Mouse (Mus musculus) neural tube, embryonic 11.5 days (tissue): ENCODE measurements around the gene Cmc1. TPM values are rescaled to one million over a fixed set of nuclear protein-coding genes. Genes with fewer than 3 reads are reported as not detected.

ENCODE experiments used
- ATAC-seq: fragments of 200-750 bp; cut with Nextera tagmentation; 2 replicates; pipeline ENCODE4 v1.8.0; 2017; ENCODE audit warnings: moderate number of reproducible peaks, mild to moderate bottlenecking, moderate TSS enrichment, moderate library complexity; ENCODE audit not compliant: insufficient read depth, low FRiP score, low TSS enrichment
- DNase-seq: peaks from one replicate; pipeline ENCODE4 v3.0.0-alpha.2; 2015; ENCODE audit warnings: low spot score
- H3K27ac ChIP-seq: fragments of 300-500 bp; sonication (generic); 2 replicates; pipeline ENCODE4 v1.5.1; 2014; ENCODE audit warnings: low read depth, mild to moderate bottlenecking, low read length
- H3K27me3 ChIP-seq: fragments of 300-500 bp; sonication (generic); 2 replicates; pipeline ENCODE4 v1.6.1; 2014; ENCODE audit warnings: mild to moderate bottlenecking, low read length, mixed read lengths; ENCODE audit not compliant: control insufficient read depth, insufficient read depth
- H3K36me3 ChIP-seq: fragments of 300-500 bp; sonication (generic); 2 replicates; pipeline ENCODE4 v1.6.1; 2014; ENCODE audit warnings: mild to moderate bottlenecking, low read length, moderate library complexity, mixed read lengths; ENCODE audit not compliant: control insufficient read depth, insufficient read depth
- H3K4me1 ChIP-seq: fragments of 300-500 bp; sonication (generic); 2 replicates; pipeline ENCODE4 v1.6.1; 2014; ENCODE audit warnings: low read length, mixed read lengths; ENCODE audit not compliant: control insufficient read depth, insufficient read depth
- H3K4me2 ChIP-seq: fragments of 300-500 bp; sonication (generic); 2 replicates; pipeline ENCODE4 v1.6.1; 2014; ENCODE audit warnings: low read depth, mild to moderate bottlenecking, moderate library complexity
- H3K4me3 ChIP-seq: fragments of 300-500 bp; sonication (generic); 2 replicates; pipeline ENCODE4 v1.5.1; 2014; ENCODE audit warnings: low read depth, low read length
- H3K9ac ChIP-seq: fragments of 300-500 bp; sonication (generic); 2 replicates; pipeline ENCODE4 v1.6.1; 2014; ENCODE audit warnings: mild to moderate bottlenecking, low read length
- H3K9me3 ChIP-seq: fragments of 300-500 bp; sonication (generic); 2 replicates; pipeline ENCODE4 v1.6.1; 2016; ENCODE audit warnings: low read length; ENCODE audit not compliant: control insufficient read depth
- WGBS: fragments of 180-500 bp; shearing (Covaris S2); extraction: QIAGEN DNeasy Blood & Tissue Kit; methylation state at CpG from one replicate; pipeline ENCODE4 v1.1.7; 2014; 5-methylcytosine and 5-hydroxymethylcytosine counted together
- polyA plus RNA-seq: library from polyadenylated mRNA; unstranded; fragments of >200 nt; fragmentation: Nextera tagmentation; extraction: Ambion mirVana; gene quantifications from 2 replicates; pipeline ENCODE4 v1.2.1, GENCODE M21; 2014

The Cmc1 gene
- polyA plus RNA-seq, 1 experiment from 2014 or later: 40.5 TPM

- H3K9ac ChIP-seq: no peak overlapping the region
- WGBS: 95% methylated on average over 2 of the region's 2 CpGs
- ATAC-seq (no peak), DNase-seq (no peak)
- no peaks in the 10 kb centered on the region for H3K36me3 ChIP-seq
- H3K4me2 ChIP-seq: no peak overlapping the region
- no peaks in the 10 kb centered on the region for H3K27me3 ChIP-seq
- no peaks in the 10 kb centered on the region for H3K4me1 ChIP-seq
- H3K4me3 ChIP-seq: no peak overlapping the region
- H3K9me3 ChIP-seq: no peaks in the 10 kb centered on the region
- H3K27ac ChIP-seq: no peak overlapping the region
These were observed 49.5 kb downstream of the Cmc1 start for GRCm38 (mm10) chr9:118100484-118100883.

- 75% methylated on average over 4 of the region's 4 CpGs for WGBS
- ATAC-seq (no peak), DNase-seq (no peak)
These were observed 50.6 kb downstream of the Cmc1 start for GRCm38 (mm10) chr9:118099395-118099794.

GRCm38 (mm10) chr9:118083834-118084233 lies 66.1 kb downstream of the Cmc1 start:
- no peak overlapping the region for H3K4me3 ChIP-seq
- H3K4me2 ChIP-seq: no peak overlapping the region
- no peaks in the 10 kb centered on the region for H3K36me3 ChIP-seq
- ATAC-seq: no peak
- no peak overlapping the region for H3K9ac ChIP-seq
- H3K27me3 ChIP-seq: no peaks in the 10 kb centered on the region
- peaks cover 6% of the 10 kb centered on the region for H3K4me1 ChIP-seq
- no peak overlapping the region for H3K27ac ChIP-seq
- 65% methylated on average over 4 of the region's 4 CpGs for WGBS
- H3K9me3 ChIP-seq: no peaks in the 10 kb centered on the region
- DNase-seq: no peak

More at GRCm38 (mm10) chr9:118099395-118099794, 50.6 kb downstream of the Cmc1 start:
- Histone ChIP-seq H3K4me1 (no peaks in the 10 kb centered on the region), H3K27ac (no peak overlapping the region), H3K9ac (no peak overlapping the region), H3K27me3 (no peaks in the 10 kb centered on the region), H3K4me3 (no peak overlapping the region), H3K9me3 (no peaks in the 10 kb centered on the region), H3K4me2 (no peak overlapping the region), H3K36me3 (no peaks in the 10 kb centered on the region)

GRCm38 (mm10) chr9:118082575-118083431 lies 67.2 kb downstream of the Cmc1 start:
- peak; percentile 36 for DNase-seq
- 0 out of 2 replicates have a peak overlapping the region, but pooled peaks have one; percentile 18 for H3K4me3 ChIP-seq
- H3K9ac ChIP-seq: peak overlapping the region; percentile 41
- 30% methylated on average over 22 of the region's 22 CpGs for WGBS
- ATAC-seq: no peak
- no peak overlapping the region for H3K27ac ChIP-seq
- H3K27me3 ChIP-seq: no peaks in the 10 kb centered on the region
- no peaks in the 10 kb centered on the region for H3K9me3 ChIP-seq
- H3K36me3 ChIP-seq: no peaks in the 10 kb centered on the region
- H3K4me2 ChIP-seq: peak overlapping the region; percentile 40
- H3K4me1 ChIP-seq: peaks cover 6% of the 10 kb centered on the region

GRCm38 (mm10) chr9:118073358-118073757 lies 76.6 kb downstream of the Cmc1 start:
- Histone ChIP-seq H3K27me3 (no peaks in the 10 kb centered on the region), H3K4me2 (no peak overlapping the region), H3K36me3 (no peaks in the 10 kb centered on the region), H3K27ac (no peak overlapping the region), H3K9me3 (no peaks in the 10 kb centered on the region), H3K4me3 (no peak overlapping the region), H3K9ac (no peak overlapping the region), H3K4me1 (no peaks in the 10 kb centered on the region)
- DNase-seq (no peak), ATAC-seq (no peak)
- 92% methylated on average over 3 of the region's 3 CpGs for WGBS

- Histone ChIP-seq H3K36me3 (no peaks in the 10 kb centered on the region; the same call in 1 of the 2 replicates), H3K4me2 (no peak overlapping the region), H3K4me1 (no peaks in the 10 kb centered on the region), H3K9me3 (no peaks in the 10 kb centered on the region), H3K9ac (no peak overlapping the region), H3K27me3 (no peaks in the 10 kb centered on the region), H3K4me3 (no peak overlapping the region), H3K27ac (no peak overlapping the region)
- ATAC-seq (no peak), DNase-seq (no peak)
- 71% methylated on average over 5 of the region's 5 CpGs for WGBS
These were observed 77.9 kb downstream of the Cmc1 start for GRCm38 (mm10) chr9:118072101-118072500.

GRCm38 (mm10) chr9:118071337-118071736 lies 78.6 kb downstream of the Cmc1 start:
- no peak overlapping the region for H3K27ac ChIP-seq
- H3K27me3 ChIP-seq: no peaks in the 10 kb centered on the region
- no peak overlapping the region for H3K4me3 ChIP-seq
- no peaks in the 10 kb centered on the region; the same call in 1 of the 2 replicates for H3K36me3 ChIP-seq
- H3K9ac ChIP-seq: no peak overlapping the region
- WGBS: 83% methylated on average over 3 of the region's 3 CpGs
- no peak for DNase-seq
- no peak overlapping the region for H3K4me2 ChIP-seq
- no peaks in the 10 kb centered on the region for H3K9me3 ChIP-seq
- H3K4me1 ChIP-seq: no peaks in the 10 kb centered on the region
- no peak for ATAC-seq

- Histone ChIP-seq H3K4me3 (no peak overlapping the region), H3K9me3 (no peaks in the 10 kb centered on the region), H3K27ac (no peak overlapping the region), H3K36me3 (no peaks in the 10 kb centered on the region; the same call in 1 of the 2 replicates), H3K9ac (no peak overlapping the region), H3K4me2 (no peak overlapping the region), H3K4me1 (no peaks in the 10 kb centered on the region), H3K27me3 (no peaks in the 10 kb centered on the region)
- DNase-seq (no peak), ATAC-seq (no peak)
- WGBS: 93% methylated on average over 6 of the region's 6 CpGs
These were observed 79.5 kb downstream of the Cmc1 start for GRCm38 (mm10) chr9:118070442-118070841.

GRCm38 (mm10) chr9:118059101-118059500 lies 90.9 kb downstream of the Cmc1 start:
- Histone ChIP-seq H3K4me3 (no peak overlapping the region), H3K9ac (no peak overlapping the region), H3K36me3 (peaks cover 3% of the 10 kb centered on the region; the same call in 1 of the 2 replicates), H3K4me2 (no peak overlapping the region), H3K9me3 (no peaks in the 10 kb centered on the region), H3K27me3 (no peaks in the 10 kb centered on the region), H3K27ac (no peak overlapping the region), H3K4me1 (no peaks in the 10 kb centered on the region)
- 96% methylated on average over 3 of the region's 3 CpGs for WGBS
- no peak for DNase-seq
- no peak for ATAC-seq
